Mouse (Mus musculus) frontal cortex, adult 2 months (tissue): Measurements from ENCODE around the gene Sirt1. TPM values are rescaled to one million over a fixed set of nuclear protein-coding genes. Genes with fewer than 3 reads are reported as not detected.
"Not testable (repeated sequence)": the region's sequence is repeated elsewhere in the genome, so short reads cannot be mapped to it uniquely, and the experiment has no call there.

ENCODE experiments used
- DNase-seq, 2 experiments: peaks; one replicate each; pipeline ENCODE4 v3.0.0; 2022; ENCODE audit warnings: low spot score in 1 of 2; ENCODE audit errors: extremely low spot score in 1 of 2
- polyA plus RNA-seq: library from polyadenylated mRNA; depleted of rRNA; stranded (reverse); fragments of >200 nt; gene quantifications from 2 replicates; pipeline ENCODE4 v1.2.3, GENCODE M21; 2012

The Sirt1 gene
- polyA plus RNA-seq, 1 experiment: 12.9 TPM

DNA sequence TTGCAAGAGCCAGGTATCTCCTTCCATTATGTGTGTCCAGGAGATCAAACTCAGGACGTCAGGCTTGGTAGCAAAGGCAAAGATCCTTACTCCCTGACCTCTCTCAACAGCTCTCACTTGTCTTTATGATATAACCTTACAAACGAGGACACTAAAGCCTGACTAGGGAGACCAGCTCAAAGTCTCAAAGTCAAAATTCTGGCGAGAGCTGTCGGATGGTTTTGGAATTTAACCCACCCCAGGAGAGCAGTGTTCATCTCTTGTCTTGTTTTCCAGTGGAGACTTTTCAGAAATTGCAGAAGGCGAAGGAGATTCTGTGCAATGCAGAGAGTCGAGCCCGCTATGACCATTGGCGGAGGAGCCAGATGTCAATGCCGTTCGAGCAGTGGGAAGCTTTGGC lies 15.5 kb upstream of the Sirt1 start:
- DNase-seq: no peak

DNA sequence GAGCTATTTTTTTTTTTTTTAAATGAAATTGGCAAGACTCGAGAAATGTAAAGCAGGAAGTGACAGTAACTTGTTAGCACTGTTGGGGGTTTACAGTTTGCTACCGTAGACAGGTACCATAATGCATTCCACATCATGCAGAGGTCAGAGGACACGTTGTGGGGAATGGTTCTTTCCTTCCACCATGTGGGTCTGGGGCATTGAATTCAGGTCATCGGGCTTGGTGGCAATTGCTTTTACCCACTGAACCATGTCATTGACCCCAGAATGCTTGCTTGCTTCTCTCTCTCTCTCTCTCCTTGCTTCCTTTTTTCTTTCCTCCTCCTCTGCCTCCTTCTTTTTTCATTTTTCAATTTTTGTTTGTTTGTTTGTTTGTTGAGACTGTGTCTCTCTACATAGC lies 7.4 kb upstream of the Sirt1 start:
- no peak for DNase-seq

DNA sequence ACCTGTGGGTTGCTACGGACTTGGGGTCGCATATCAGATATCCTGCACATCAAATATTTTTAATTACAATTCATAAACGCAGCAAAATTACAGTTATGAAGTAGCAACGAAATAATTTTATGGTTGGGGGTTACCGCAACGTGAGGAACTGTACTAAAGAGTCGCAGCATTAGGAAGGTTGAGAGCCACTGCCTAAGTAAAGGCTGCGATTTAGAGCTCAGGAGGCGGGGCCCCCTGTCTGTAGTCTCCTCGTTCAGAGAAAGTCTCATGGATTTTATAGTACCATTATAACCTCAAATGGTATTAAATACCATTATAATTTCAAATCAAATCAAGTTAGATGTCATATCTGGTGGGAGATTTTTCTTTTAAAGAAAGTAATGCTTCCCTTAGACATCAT lies 5.5 kb upstream of the Sirt1 start:
- DNase-seq: no peak

DNA sequence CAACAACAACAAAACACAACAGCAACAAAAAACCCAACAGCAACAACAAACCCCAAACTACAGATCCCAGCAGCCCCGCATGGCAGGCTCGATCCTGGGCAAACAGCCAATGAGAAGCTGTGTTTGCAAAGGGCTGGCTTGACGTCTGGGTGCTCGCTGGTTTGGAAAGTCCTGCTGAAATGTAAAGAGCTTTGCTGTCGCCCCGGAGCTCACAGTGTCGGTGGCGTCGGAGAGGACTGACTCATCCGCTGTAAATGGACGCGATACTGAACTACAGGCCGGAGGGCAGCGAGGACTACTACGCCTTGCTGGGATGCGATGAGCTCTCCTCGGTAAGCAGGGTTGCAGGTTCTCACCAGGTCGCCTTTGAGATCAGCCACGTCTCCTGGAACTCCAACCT lies 4.9 kb upstream of the Sirt1 start:
- peak; percentile 81 to 95 for DNase-seq

DNA sequence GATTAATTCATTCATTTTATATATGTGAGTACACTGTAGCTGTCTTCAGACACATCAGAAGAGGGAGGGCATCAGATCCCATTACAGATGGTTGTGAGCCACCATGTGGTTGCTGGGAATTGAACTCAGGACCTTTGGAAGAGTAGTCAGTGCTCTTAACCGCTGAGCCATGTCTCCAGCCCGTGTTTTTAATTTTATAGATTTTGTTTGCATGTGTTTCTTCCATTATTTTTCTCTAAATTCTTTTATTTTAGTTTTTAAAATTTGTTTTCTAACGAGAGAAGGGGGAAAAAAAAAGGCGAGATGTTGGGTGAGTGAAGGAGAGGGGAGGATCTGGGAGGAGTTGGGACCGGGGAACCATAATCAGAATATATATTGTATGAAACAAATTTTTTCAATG lies 4.4 kb upstream of the Sirt1 start:
- DNase-seq: not testable (repeated sequence)

DNA sequence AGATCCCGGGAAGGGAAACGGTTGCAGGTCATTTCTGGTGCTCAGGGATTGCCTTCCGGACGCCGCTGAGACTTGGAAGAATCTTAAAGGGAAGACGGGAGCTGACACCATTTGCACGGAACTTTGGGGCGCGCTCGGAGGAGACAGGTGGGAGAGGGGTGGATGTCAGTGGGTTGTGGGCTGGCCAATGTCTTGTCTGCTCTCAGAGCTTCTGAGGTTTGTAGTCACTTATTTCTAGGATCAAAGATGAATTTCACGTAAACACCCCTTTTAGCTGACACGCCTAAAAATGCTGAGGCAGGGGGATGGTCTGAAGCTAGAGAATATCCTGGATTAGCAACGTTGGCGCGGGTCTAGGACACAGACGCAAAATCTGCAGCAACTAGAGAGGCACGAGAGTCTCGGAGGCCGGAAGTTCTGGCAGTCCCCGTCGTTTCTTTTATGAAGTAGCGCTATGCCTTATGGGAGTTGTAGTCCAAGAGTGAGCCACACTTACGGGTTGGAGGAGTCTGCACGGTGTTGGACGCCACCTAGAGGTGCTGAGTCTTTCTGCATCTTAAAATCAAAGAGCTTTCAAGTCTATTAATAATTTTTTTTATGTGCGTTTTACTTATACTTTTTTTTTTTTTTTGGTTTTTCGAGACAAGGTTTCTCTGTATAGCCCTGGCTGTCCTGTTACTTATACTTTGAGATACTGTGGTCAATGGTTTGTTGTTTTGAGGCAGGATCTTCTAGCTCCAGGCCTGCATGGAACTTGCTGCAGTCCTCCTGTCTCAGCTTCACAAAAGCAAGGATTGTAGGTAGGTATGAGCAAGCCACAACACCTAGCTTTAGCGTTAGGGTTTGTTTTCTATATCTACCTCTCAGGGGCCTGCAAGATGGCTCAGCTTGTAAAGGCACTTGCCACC lies 1.1 kb upstream of the Sirt1 start, which contains the start of gene Dnajc12:
TSS of gene Dnajc12 (plus strand) at position 72 of the 908 bp plus-strand sequence.
- peak; percentile 85 to 90 for DNase-seq

DNA sequence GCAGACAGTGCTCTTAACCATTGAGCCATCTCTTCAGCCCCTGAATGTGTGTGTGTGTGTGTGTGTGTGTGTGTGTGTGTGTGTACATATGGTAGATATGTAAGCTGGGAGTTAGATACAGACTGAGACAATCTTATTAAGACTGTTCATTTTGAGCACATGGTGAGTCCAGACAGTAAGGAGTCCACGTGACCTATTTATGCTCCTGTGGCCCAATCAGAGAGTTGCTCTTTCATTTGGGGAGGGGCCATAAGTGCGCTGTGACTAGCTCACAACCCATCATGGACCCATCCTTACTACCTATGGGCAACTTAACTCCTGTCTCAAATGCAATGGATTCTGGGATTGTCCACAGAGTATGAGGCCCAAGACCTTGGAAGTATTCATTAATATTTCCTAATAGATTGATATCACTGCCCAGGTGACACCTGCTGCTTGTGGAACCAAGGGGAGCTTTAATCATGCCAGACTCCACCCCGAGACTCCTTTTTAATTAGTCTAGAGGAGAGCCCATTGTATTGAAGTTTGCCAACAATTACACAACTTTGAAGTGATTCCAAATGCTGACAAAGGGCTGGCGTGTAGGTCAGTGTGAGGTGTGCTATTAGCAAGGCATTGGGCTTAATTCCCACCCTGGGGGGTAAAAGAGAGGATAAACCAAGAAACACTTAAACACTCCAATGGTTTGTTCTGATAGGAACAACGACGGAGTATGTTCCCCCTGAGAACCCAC lies 2.4 kb downstream of the Sirt1 start:
- DNase-seq: no peak

DNA sequence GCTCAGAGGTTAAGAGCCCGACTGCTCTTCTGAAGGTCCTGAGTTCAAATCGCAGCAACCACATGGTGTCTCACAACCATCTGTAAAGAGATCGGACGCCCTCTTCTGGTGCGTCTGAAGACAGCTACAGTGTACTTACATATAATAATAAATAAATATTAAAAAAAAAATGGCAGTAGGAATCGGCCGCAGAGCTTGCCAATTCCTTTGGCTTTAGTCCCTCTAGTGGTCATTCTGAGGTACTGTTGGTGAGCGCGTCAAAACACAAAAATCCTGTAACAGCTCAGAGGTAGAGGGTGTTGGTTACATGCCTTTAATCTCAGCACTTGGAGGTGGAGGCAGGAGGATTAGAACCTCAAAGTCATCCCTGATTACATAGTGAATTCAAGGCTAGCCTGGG lies 4.0 kb downstream of the Sirt1 start:
- peak in 1 of 2 experiments; percentile 81 for DNase-seq

DNA sequence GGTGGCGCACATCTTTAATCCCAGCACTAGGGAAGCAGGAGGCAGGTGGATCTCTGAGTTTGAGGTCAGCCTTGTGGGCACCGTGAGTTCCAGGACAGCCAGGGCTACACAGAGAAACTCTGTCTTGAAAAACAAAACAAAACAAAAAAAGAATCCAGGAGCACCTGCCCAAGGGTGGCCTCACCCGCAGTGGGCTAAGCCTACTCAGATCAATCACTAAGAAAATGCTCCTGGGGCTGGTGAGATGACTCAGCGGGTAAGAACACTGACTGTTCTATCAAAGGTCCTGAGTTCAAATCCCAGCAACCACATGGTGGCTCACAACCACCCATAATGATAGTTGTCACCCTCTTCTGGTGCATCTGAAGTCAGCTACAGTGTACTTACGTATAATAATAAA lies 5.2 kb downstream of the Sirt1 start:
- DNase-seq: no peak

DNA sequence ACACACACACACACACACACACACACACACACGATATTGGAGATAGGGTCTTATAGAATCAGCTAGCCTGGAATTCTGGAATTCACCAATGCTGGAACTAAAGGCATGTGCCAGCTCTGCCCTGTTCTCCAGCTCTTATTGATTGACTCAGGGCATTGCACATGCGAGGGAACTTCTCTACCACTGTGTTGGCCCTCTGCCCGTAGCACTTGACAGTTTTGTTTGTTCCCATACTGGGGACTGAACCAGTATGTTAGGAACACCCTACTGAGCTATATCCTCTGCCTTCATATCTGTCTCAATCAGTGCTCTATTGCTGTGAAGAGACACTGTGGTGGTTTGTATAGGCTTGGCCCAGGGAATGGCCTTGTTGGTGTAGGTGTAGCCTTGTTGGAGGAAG lies 13.5 kb downstream of the Sirt1 start:
- DNase-seq: no peak

DNA sequence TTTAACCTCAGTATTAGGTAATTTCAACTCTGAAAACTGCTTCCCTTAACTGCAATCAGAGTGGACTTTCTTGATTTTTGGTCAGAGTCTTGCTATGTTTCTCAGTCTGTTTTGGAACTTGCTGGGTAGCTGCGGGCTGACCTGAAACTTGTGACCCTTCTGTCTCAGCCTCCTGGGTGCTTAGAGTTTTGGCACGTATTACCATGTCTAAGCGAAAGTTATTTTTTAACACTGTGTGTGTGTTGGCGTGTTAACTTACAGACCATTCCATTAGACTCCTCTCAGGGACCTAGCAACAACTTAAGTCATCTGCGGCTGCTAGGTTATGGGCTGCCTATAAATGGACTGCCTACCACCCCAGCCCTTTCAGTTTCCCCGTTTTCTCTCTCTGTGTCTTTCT lies 14.1 kb downstream of the Sirt1 start:
- DNase-seq: no peak

DNA sequence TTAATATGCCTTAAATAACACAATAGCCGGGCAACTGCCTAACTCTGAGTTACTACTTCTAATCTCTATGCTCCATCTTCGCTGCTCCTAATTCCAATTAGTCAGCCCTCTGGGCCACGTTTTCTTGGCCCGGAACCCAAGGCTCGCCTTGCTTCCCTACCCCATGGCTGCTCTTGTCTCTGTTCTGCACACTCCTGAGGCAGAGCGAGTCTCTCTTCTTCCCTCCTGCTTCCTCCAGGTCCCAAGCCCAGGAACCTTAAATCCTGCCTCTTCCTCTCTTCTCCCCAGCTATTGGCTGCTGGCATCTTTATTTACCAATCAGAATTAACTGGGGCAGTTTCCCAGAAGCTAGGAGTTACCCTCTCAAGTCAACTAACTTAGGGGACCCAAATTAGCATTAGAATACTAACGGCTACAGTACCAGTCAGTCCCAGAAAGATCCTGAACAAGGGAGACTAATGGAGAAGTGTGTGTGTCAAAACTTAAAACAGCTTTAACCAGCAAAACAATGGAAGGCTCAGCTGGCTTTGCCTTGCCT lies 15.5 kb downstream of the Sirt1 start:
- DNase-seq: no peak

DNA sequence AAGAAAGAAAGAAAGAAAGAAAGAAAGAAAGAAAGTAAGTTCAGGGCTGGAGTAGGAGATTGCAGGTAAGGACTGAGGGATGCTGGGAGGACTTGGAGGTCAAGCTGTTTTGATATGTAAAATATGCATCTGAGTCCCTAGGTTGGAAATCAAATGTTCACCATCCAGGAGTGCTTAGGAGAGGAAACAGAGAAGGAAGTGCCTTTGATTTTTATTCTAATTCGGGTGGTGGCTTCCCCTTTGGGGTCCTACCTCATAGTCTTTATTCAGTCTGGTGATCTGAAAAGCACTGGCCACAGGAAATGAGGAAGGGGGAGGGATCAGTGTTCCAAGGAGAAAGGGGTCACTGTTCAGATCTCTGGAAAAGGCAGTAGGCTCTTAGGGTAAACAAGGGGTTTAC lies 21.0 kb downstream of the Sirt1 start:
- DNase-seq: no peak

DNA sequence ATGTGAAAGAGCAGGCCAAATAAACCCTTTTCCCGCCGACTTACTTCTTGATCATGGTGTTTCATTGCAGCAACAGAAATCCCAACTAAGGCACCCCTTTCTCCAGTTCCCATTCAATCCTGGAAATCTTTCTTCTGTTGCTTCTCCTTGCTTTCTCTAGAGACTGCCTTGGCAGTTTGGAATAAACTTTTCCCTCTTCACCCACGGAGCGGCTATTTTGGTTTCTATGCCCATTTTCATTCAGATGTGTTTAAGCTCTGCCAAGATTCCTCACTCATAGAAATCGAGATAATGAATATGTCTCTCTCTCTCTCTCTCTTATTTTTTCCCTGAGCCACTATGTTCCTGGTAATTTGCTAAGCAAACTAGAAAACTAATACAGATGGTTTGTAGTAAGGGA lies 29.4 kb downstream of the Sirt1 start:
- peak; percentile 30 to 70 for DNase-seq

DNA sequence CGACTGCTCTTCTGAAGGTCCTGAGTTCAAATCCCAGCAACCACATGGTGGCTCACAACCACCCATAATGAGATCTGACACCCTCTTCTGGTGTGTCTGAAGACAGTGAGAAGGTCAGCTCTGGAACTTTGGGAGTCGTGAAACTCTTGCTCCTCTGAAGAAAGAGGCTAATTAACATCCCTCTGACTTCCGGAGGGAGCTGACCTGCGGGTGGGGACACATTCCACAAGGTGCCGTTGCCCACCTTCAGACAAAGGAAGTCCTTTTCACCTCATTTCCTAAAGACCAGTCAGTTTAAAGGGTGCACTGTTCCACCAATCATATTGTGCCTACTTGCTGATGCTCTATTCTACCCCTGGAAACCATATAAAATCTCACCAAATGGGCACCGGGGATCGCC lies 30.4 kb downstream of the Sirt1 start:
- DNase-seq: not testable (repeated sequence)

DNA sequence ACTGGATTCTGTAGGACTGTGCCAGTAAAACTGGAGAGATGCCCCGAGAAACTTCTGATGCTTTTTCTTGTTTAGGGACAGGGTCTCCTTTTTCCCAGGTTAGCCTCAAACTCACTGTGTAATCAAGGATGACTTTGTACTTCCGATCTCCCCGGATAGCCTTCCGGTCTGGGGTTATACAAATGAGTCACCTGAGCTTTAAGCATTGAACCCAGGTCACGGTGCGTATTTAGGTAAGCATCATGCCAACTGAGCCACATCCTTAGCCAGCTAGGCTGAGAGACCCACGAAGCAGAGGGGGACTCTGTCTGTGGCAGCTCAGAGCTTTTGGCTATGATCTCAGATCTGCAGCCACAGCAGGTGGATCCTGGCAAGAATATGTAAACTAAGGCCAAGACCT lies 30.8 kb downstream of the Sirt1 start:
- no peak for DNase-seq

DNA sequence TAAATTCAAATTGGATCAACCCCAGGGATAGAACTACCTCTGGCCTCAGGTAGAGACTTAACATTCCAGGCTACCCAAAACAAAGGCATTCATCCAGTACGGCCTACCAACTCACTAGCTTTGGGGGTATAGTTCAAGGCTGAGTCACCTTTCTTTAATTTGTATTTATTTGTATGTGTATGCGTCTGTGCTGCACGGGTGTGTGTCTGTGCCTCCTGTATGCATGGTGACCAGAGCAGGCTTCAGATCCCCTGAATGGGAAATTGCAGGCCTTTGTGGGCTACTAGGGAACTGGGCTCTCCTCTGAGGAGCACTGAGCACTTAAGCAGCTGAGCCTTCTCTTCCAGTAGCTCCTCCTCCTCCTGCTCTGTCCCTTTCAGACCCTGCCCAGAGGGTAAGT lies 33.2 kb downstream of the Sirt1 start:
- no peak for DNase-seq

DNA sequence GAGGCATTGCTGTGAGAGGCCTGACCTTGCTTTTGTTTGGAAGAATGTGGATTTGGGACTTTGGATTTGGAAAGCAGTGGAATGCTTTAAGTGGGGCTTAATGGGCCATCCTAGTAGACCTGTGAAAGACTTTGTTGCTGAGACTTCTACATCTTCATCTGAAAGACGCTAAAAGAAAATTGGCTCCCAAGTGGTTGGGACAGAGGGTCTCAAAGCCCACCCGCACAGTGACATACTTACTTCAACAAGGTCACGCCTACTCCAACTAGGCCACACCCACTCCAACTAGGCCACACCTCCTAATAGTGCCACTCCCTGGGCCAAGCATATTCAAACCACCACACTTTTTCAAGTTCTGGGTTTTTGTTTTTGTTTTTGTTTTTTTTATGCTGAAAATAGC lies 36.8 kb downstream of the Sirt1 start:
- DNase-seq: no peak

DNA sequence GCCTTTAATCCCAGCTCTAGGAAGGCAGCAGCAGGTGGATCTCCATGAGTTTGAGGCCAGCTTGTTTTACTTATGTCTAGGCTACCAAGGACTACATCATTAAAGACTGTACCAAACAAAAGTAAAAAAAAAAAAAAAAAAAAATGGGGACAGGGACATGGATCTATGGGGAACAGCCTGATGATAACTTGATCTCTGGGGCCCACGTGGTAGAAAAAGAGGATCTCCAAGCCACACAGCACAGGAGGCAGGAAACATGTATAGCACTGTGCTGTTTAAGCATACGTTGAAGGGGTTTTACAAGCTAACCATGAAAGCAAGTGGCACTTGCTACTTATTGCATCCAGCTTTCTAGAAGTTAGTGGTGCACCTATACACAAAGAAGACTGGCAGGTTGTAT lies 40.2 kb downstream of the Sirt1 start:
- DNase-seq: no peak

DNA sequence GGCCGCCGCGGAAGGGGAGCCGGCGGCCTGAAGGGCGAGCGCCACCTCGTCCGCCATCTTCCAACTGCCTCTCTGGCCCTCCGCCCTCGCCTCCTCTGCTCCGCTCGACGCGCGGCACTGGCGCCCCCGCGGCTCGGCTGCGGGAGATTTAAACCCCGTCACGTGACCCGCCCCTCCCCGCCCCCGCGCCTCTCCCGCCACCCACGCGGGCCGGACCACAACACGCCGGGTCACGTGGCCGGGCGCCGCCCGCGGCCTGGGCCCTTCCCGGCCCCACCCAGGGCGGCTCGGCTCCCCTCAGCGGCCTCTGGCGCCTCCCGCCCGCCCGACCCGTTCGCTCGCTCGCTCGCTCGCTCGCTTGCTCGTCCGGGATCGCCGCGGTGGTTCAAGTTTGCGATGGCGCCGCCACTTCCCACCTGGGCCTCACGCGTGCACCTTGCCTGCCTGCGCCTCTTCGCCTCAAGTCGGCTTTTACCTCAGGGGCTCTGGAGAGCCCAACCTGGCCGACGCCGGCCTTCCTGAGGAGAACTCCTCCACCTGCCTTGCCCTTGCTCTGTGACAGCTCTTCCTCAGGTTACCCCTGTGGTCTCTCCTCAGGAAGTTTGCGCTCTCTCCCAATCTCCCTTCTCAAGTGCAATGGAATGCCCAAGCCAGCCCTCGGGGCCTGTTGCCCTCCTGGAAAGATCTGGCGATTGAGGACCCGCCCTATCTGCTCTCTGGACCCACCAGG lies 42.4 kb downstream of the Sirt1 start:
- DNase-seq: peak; percentile 41 to 80
